Mouse (Mus musculus): ENCODE results near the gene Dennd2a.

Gene Dennd2a

GRCm38 (mm10) chr6:39503476-39503875, 54.2 kb downstream of the Dennd2a start:
- DNase-seq: no peak

GRCm38 (mm10) chr6:39497165-39497564, 60.5 kb downstream of the Dennd2a start:
- no peak for DNase-seq

- peak; percentile 44 for DNase-seq
Observed at GRCm38 (mm10) chr6:39493129-39493714, 64.4 kb downstream of the Dennd2a start.

DNA sequence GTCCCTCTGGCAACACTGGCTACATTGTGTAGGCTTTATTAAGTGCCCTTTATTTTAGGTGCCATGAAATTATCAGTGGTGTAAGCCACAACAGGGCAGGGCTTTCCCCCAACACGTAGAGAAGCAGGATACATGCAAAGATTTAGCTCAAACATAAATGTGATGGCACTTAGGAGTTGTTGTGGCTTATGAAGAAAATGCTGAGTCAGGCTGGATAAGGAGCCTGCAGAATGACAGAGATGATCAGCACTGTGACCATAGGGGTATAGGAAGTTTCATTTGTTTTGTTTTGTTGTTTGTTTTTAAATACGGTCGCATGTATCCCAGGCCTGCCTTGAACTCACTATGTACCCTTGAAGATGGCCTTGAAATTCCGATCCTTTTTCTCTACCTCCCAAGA, 65.5 kb downstream of the Dennd2a start:
- DNase-seq: no peak

DNA sequence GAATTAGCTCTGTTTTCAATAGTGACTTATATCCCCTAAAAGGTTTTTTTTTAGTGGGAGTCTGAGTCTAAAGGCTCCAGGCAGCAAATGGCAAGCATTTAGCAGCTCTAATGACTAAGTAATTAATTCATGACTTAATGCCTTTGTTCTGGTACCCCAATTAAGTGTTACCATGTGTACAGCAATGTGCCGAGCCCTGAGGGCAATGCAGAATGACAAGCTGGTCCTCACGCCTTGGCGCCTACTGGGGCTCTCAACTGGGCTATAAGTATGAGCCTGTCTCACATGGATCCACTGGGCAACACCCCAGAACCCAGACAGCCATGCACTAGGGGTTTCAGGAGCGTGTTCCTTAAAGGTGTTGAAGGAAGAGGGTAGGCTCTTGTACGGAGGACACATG, 66.5 kb downstream of the Dennd2a start:
- no peak for DNase-seq

- peak; percentile 49 for DNase-seq
Observed at GRCm38 (mm10) chr6:39488292-39488691, 69.4 kb downstream of the Dennd2a start.

GRCm38 (mm10) chr6:39483656-39484055, 74.0 kb downstream of the Dennd2a start:
- DNase-seq: no peak

DNA sequence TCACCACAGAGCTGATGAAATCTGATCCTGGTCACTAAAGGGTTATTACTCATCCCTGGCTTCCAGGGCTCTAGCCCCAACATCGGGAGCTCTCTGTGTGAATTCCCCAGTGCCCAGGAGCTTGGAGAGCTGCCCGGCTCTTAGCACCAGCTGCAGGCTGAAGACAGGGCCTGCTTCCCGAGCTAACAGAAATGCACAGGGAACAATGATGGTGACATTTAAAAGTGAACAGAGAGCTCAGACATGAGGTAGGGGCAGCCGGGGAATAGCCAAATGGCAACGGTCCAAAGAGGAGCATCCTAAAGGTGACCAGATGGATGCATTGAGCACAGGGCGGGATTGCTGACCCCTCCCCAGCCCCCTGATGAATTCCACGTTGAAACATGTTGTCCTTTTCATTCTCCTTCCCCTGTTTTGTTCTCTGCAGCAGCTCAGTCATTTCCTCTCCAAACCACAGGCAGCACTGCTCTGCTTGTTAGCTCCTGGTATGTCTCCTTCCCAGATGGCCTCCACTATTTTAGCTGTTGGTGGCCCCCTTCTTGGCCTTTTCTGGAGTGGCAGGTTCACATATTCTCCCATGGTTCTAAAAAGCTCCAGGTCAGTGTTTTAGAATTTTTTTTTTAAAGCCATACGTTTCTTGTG, 79.0 kb downstream of the Dennd2a start:
- peak; percentile 31 for DNase-seq

DNA sequence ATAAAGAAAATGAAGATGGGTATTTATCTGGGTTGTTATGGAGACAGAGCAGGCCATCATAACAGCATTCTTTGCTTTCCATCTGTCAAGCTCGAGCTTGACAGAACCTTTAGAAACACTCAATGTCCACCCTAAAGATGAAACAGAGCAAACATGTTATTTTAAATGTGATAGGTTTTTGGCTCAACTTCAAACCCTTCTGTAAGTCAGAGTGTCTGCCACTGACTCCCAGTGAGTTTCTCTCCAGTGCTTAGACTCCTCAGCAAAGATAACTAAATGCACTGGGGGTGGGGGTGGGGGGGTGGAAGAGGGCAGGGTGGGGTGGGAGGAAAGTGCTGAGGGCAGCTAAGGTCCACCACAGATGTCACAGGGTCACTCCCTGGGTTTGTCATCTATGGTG, 81.0 kb downstream of the Dennd2a start:
- DNase-seq: no peak

GRCm38 (mm10) chr6:39474424-39474823, 83.2 kb downstream of the Dennd2a start:
- peak; percentile 21 for DNase-seq

- DNase-seq: no peak
Observed at GRCm38 (mm10) chr6:39472837-39473236, 84.8 kb downstream of the Dennd2a start.

DNA sequence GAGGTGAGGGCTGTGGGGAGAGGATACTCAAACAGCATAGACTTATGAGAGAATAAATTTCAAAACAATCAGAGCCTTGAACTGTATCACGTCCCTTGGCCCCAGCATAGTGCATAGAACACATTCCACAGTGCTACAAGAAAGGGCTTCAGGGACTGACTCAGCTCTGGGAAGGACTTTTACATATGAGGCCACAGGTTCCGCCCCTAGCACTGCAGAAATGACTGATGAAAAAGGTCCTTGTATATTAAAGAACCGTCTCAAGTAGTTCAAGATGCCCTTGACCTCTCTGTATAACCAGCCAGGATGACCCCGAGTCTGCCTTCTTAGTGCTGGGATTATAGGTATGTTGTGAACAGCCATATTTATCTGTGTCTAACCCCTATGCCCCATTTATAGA, 85.4 kb downstream of the Dennd2a start:
- DNase-seq: no peak

GRCm38 (mm10) chr6:39470076-39470475, 87.6 kb downstream of the Dennd2a start:
- DNase-seq: peak; percentile 33

DNA sequence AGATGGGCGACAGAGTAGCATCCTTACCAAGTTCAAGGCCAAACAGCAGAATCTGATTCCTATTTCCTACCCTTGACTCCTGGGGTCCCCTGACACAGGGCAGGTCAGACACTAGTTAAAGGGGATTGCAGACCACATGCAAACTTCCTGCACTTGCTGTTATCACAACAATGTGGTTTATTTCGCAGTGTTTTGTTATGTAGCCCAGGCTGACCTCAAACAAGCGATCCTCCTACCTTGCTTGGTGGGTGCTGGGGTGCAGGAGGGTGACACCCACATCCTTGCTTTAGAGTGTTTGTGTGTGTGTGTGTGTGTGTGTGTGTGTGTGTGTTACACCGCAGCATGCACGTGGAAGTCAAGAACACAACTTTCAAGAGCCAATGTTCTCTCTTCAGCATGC, 88.2 kb downstream of the Dennd2a start:
- DNase-seq: no peak

DNA sequence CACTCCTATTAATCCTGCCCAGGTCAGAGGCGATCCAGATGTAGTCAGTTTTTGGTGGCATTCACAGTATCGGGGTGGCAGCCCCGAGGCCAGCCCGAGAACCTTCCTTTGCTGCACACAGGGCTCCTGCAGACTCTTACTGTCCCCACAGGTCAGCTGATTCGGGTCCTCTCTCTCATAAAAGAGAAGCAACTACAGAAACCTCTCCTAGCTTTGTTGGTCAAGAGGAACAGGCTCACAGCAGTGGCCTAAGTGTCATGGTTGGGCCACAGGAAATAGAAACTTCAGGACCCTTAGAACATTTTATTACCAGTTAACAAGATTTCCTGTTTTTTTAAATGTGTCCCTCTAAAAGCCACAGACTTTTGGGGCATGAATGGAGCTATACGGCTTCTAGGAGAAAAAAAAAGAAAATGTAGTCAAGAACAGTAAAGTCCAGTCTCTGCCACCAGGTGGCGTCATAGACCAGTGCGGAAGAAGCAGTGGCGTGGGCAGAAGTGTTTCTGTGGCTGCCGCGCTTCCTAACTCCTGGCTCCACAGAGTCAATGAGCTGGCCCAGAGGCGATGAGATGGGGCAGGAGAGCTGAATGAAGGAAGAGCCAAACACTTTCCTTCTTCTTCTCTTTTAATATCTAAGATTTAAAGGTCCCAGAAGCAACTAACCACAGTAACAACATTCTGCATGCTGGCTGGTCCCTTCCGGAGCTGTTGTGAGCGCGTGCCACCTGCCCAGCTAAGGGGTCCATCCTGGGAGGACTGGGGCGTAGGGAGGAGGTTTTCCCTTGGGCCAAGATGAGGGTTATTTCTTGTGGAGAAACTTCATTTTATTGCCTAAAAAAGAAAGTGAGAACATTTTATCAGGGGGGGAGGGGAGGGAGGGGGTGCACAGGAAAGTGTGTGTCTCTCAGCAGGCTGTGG, 94.8 kb downstream of the Dennd2a start:
- DNase-seq: peak; percentile 71

DNA sequence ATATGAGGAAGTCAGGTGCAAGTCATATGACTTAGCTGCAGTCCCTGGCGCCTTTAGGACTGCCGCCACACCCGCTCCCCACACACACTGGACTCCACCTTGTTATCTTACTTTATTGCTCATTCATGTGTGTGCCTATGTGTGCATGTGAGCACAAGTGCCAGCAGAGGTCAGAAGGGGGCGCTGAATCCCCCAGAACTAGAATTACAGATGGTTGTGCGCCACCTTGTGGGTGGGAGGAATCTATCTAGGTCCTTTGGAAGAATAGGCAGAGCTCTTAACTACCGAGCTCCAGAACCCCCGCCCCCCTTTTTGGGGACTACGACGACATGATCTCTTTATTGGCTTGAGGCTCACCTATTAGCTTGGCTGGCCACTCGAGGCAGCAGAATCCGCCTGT, 97.6 kb downstream of the Dennd2a start:
- DNase-seq: no peak

- DNase-seq: no peak
Observed at GRCm38 (mm10) chr6:39455339-39456160, 102.1 kb downstream of the Dennd2a start.

DNA sequence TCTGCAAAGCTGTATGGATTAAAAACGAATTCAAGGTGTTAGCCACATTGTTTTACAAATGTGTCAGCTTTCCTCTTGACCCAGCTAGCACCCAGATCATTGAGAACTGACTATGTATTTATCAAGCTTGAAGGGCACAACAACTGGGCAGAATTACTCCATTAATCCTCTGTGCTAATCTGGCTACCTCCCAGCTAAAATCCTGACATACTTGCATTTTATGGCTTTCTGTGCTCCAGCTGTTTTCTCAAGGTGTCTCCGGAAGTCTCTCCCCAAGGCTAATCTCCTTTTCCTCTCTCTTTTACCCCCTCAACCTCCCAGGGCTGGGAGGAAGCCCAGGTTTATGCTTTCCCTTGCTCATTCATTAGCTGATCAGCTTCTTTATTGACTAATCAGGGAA, 103.1 kb downstream of the Dennd2a start:
- no peak for DNase-seq

- no peak for DNase-seq
Observed at GRCm38 (mm10) chr6:39453564-39453963, 104.1 kb downstream of the Dennd2a start.

DNA sequence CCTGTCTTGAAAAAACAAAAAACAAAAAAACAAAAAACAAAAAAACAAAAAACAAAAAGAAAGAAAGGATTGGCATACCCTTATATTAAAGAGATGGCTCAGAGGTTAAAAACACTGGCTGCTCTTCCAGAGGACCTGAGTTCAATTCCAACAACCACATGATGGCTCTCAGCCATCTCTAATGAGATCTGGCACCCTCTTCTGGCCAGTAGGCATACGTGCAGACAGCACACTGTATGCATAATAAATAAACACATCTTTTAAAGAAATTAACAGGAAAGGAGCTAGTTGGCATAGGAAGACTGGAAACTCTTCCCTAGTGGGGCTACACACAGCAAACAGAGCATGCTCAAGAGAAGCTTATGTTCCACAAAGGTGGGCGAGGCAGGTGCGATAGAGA, 106.6 kb downstream of the Dennd2a start:
- DNase-seq: no peak

DNA sequence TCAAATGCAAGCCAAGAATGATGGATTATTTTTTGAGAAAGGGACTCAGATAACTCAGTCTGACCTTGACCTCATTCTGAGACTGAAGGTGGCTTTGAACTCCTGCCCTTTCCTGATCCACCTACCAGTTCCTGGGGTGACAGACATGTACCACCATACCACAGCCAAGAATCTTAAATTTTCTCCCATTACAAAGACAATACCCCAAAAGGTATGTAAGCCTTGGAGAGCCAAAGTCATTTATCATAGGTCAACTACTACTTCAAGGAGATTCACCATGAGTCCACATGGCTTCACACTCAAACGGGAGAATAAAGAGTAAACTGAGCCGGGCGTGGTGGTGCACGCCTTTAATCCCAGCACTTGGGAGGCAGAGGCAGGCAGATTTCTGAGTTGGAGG, 107.1 kb downstream of the Dennd2a start:
- no peak for DNase-seq

GRCm38 (mm10) chr6:39447429-39448185, 110.1 kb downstream of the Dennd2a start:
- DNase-seq: peak; percentile 37
